Mouse (Mus musculus) lung, embryonic 14.5 days (tissue): Measurements from ENCODE around the gene F5. TPM values are rescaled to one million over a fixed set of nuclear protein-coding genes. Genes with fewer than 3 reads are reported as not detected.
"Not testable (repeated sequence)": the region's sequence is repeated elsewhere in the genome, so short reads cannot be mapped to it uniquely, and the experiment has no call there.

Experiments
- ATAC-seq: fragments of 200-750 bp; cut with Nextera tagmentation; 2 replicates; pipeline ENCODE4 v1.8.0; 2017; ENCODE audit warnings: mild to moderate bottlenecking, moderate TSS enrichment, moderate library complexity; ENCODE audit not compliant: insufficient read depth
- DNase-seq: peaks from one replicate; pipeline ENCODE4 v3.0.0-alpha.2; 2015
- H3K27ac ChIP-seq: fragments of 300-500 bp; sonication (generic); 2 replicates; pipeline ENCODE4 v1.5.1; 2014; ENCODE audit warnings: low read depth, mild to moderate bottlenecking, moderate library complexity
- H3K27me3 ChIP-seq: fragments of 300-500 bp; sonication (generic); 2 replicates; pipeline ENCODE4 v1.6.1; 2014; ENCODE audit warnings: low read length, control low read depth; ENCODE audit not compliant: insufficient read depth
- H3K36me3 ChIP-seq: fragments of 300-500 bp; sonication (generic); 2 replicates; pipeline ENCODE4 v1.6.1; 2014; ENCODE audit warnings: control low read depth; ENCODE audit not compliant: insufficient read depth
- H3K4me1 ChIP-seq: fragments of 300-500 bp; sonication (generic); 2 replicates; pipeline ENCODE4 v1.6.1; 2014; ENCODE audit warnings: antibody characterized with exemption, control low read depth; ENCODE audit not compliant: insufficient read depth
- H3K4me2 ChIP-seq: fragments of 300-500 bp; sonication (generic); 2 replicates; pipeline ENCODE4 v1.6.1; 2014; ENCODE audit warnings: mild to moderate bottlenecking
- H3K4me3 ChIP-seq: fragments of 300-500 bp; sonication (generic); 2 replicates; pipeline ENCODE4 v1.5.1; 2014; ENCODE audit warnings: low read depth, low read length
- H3K9ac ChIP-seq: fragments of 300-500 bp; sonication (generic); 2 replicates; pipeline ENCODE4 v1.6.1; 2014
- H3K9me3 ChIP-seq: fragments of 300-500 bp; sonication (generic); 2 replicates; pipeline ENCODE4 v1.6.1; 2016; ENCODE audit warnings: low read depth, low read length, control low read depth
- CTCF ChIP-seq: IDR thresholded peaks from 2 replicates; pipeline ENCODE4 v1.5.1; 2016; ENCODE audit warnings: antibody characterized with exemption, low read depth
- WGBS: fragments of 180-500 bp; shearing (Covaris S2); extraction: QIAGEN DNeasy Blood & Tissue Kit; methylation state at CpG from one replicate; pipeline ENCODE4 v1.1.7; 2014; 5-methylcytosine and 5-hydroxymethylcytosine counted together
- polyA plus RNA-seq: library from polyadenylated mRNA; unstranded; fragments of >200 nt; fragmentation: Nextera tagmentation; extraction: Ambion mirVana; gene quantifications from 2 replicates; pipeline ENCODE4 v1.2.1, GENCODE M21; 2014

F5 gene
- polyA plus RNA-seq, 1 experiment from 2014 or later, result 0.53 TPM

GRCm38 (mm10) chr1:164212686-164213085, 61.0 kb downstream of the F5 start:
- no peaks in the 10 kb centered on the region for H3K9me3 ChIP-seq
- H3K9ac ChIP-seq, result no peak overlapping the region
- no peaks in the 10 kb centered on the region for H3K36me3 ChIP-seq
- no peaks in the 10 kb centered on the region for H3K4me1 ChIP-seq
- TF ChIP-seq CTCF, result no peak
- no peaks in the 10 kb centered on the region for H3K27me3 ChIP-seq
- H3K4me2 ChIP-seq, result no peak overlapping the region
- DNase-seq, result no peak
- WGBS, result 73% methylated on average over 8 of the region's 8 CpGs
- ATAC-seq, result no peak
- no peak overlapping the region for H3K27ac ChIP-seq
- no peak overlapping the region for H3K4me3 ChIP-seq

GRCm38 (mm10) chr1:164214190-164214589, 62.6 kb downstream of the F5 start:
- Histone ChIP-seq H3K9me3 (no peaks in the 10 kb centered on the region), H3K4me2 (no peak overlapping the region), H3K4me3 (no peak overlapping the region), H3K27me3 (no peaks in the 10 kb centered on the region), H3K4me1 (no peaks in the 10 kb centered on the region), H3K36me3 (no peaks in the 10 kb centered on the region), H3K27ac (no peak overlapping the region), H3K9ac (no peak overlapping the region)
- DNase-seq (no peak), ATAC-seq (no peak)
- 48% methylated on average over 8 of the region's 8 CpGs for WGBS
- no peak for TF ChIP-seq CTCF

DNA sequence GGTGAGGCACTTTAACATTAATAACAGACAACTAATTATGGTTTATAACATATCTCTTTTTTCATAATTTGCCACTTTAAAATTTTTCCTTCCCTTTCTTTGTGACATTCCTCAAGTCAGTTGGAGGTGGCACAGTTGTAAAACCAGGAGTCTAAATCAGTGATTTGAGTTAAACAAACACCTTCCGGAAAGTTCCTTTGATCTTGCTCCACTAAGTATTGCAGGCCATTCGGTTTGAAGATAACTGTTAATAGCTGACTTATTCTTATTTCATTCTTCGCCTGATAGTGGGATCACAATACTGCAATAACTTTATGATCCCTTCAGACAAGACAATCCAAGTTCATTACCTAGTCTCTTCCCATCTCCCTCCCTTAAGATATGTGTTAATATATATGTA, 63.5 kb downstream of the F5 start:
- TF ChIP-seq CTCF, result no peak
- no peak overlapping the region for H3K4me3 ChIP-seq
- 32% methylated on average over 3 of the region's 3 CpGs for whole genome bisulfite sequencing
- H3K36me3 ChIP-seq, result no peaks in the 10 kb centered on the region
- H3K9me3 ChIP-seq, result no peaks in the 10 kb centered on the region
- no peak overlapping the region for H3K27ac ChIP-seq
- H3K27me3 ChIP-seq, result no peaks in the 10 kb centered on the region
- H3K4me2 ChIP-seq, result no peak overlapping the region
- no peaks in the 10 kb centered on the region for H3K4me1 ChIP-seq
- peak; percentile 9; the same call in 1 of the 2 replicates for ATAC-seq
- no peak overlapping the region for H3K9ac ChIP-seq
- DNase-seq, result no peak

DNA sequence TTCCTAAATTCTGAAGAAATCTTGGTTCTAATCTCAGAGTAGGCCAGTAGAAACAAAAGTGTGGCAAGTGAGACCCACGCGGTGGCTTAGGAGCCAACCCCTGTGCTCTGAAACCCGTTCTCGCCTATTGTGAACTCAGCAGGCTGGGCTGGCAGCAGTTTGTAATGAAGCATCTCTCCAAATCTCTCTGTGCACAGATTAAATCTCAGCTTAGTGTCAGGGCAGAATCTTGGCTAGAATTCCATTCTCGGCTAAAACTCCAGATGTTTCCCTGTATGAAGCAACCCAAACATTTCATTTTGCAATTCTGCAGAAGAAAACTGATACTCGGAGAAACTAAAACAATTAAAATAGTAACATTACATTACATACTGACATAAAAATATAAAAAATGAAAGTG, 63.9 kb downstream of the F5 start:
- no peak overlapping the region for H3K9ac ChIP-seq
- peak; percentile 76 for DNase-seq
- H3K36me3 ChIP-seq, result no peaks in the 10 kb centered on the region
- 42% methylated on average over 6 of the region's 6 CpGs for WGBS
- H3K4me1 ChIP-seq, result no peaks in the 10 kb centered on the region
- H3K9me3 ChIP-seq, result no peaks in the 10 kb centered on the region
- no peak overlapping the region for H3K4me3 ChIP-seq
- no peak overlapping the region for H3K27ac ChIP-seq
- H3K27me3 ChIP-seq, result no peaks in the 10 kb centered on the region
- no peak overlapping the region for H3K4me2 ChIP-seq
- ATAC-seq, result peak; percentile 63; the same call in 1 of the 2 replicates
- no peak for TF ChIP-seq CTCF

DNA sequence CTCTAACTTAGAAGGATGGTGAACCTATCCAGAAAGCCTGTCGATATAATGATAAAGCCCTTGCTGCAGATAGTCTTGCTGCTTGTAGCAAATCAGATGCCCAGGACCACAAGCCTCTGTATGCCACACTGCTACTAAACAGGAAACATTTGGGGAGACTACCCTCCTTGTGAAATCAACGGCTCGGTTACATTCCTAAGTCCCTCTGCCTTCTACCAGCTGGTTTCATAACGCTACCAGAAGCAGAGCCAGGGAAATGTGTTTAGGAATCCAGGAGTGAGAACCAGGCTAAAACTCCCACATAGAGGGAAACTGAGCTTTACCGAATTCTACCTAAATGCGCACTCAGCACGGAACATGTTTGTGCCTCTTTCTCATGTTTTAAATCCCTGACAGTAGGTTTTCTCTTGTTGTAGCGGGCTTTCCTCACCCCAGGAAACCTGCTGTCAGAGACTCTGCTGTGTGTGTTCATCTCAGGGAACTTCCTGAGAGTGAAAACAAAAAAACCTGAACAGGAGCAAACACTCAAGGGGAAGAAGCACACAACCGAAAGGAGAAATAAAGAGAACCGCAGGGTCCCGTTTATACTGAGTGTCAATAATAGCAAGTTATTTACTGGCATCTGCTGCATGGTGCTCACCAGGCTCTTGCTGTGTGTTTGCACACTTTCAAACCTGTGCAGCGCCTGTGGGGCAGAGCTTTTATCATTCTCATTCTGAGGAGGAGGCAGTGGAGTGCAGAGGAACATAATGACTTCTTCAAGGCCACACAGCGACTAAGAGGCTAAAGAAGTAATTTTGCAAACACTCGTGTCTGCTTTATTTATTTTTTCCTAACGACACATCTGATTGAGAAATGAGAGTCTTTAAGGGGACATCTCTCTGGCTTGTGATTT, 66.4 kb downstream of the F5 start:
- no peaks in the 10 kb centered on the region for H3K4me1 ChIP-seq
- no peaks in the 10 kb centered on the region; the same call in 1 of the 2 replicates for H3K27me3 ChIP-seq
- 0 out of 2 replicates have a peak overlapping the region, but pooled peaks have one; percentile 10 for H3K4me3 ChIP-seq
- H3K36me3 ChIP-seq, result no peaks in the 10 kb centered on the region
- no peak overlapping the region for H3K9ac ChIP-seq
- TF ChIP-seq CTCF, result no peak
- WGBS, result 22% methylated on average over 15 of the region's 15 CpGs
- peak; percentile 41 for DNase-seq
- ATAC-seq, result no peak
- no peaks in the 10 kb centered on the region for H3K9me3 ChIP-seq
- H3K4me2 ChIP-seq, result peak overlapping the region; percentile 35; the same call in 1 of the 2 replicates
- no peak overlapping the region for H3K27ac ChIP-seq

DNA sequence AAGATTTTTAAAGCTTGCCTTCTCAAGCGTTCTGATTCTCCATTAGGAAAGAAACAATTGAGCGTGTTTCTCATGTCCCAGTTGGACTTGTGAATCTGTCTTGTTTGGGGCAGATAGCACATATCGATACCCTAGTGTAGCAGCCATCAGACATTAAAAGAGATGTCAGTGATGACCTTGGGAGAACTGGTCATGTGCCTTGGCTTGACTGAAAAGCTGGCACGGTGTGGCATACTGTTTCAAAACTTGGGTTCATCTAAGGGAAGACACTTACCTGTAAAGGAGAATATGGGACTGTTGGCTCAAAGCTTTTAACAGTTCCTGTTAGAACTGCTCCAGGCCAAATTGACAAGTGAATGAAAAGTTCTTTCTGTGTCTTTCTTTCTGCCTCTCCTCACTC, 68.6 kb downstream of the F5 start:
- Histone ChIP-seq H3K27ac (no peak overlapping the region), H3K4me2 (no peak overlapping the region), H3K36me3 (no peaks in the 10 kb centered on the region), H3K27me3 (no peaks in the 10 kb centered on the region; the same call in 1 of the 2 replicates), H3K9ac (no peak overlapping the region), H3K4me3 (no peak overlapping the region), H3K4me1 (no peaks in the 10 kb centered on the region), H3K9me3 (no peaks in the 10 kb centered on the region)
- no peak for DNase-seq
- ATAC-seq, result no peak
- no peak for TF ChIP-seq CTCF
- WGBS, result 83% methylated on average over 4 of the region's 4 CpGs

- H3K27me3 ChIP-seq, result no peaks in the 10 kb centered on the region; the same call in 1 of the 2 replicates
- H3K9ac ChIP-seq, result no peak overlapping the region
- TF ChIP-seq CTCF, result no peak
- no peak overlapping the region for H3K4me2 ChIP-seq
- no peak overlapping the region for H3K4me3 ChIP-seq
- H3K4me1 ChIP-seq, result no peaks in the 10 kb centered on the region
- H3K9me3 ChIP-seq, result no peaks in the 10 kb centered on the region
- no peak overlapping the region for H3K27ac ChIP-seq
- H3K36me3 ChIP-seq, result no peaks in the 10 kb centered on the region
- DNase-seq (no peak), ATAC-seq (no peak)
These were observed 71.5 kb downstream of the F5 start for GRCm38 (mm10) chr1:164223089-164223488.

DNA sequence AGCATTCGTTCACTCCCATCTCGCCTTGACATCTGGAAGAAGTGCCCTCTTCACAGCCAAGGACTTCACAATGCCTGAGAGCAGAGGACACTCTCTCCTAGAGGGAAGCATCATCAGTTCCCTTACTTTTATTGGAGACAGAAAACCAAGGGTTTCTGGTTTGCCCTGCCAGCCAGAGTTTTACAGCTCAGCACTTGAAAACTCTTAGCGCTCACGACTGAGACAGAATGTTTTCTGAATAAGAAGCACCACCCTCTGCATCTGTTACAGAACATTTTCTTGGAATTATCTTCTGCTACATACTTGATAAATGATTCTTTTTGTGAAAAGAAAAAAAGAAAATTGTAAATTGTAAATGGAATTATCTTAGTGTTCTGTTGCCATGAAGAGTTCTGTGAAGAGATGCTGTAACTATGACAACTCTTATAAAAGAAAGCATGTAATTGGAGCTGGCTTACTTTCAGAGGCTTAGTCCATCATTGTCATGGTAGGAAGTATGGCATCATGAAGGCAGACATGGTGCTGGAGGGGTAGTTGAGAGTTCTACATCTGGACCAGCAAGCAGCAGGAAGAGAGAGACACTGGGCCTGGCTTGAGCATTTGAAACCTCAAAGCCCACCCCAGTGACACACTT, 80.4 kb downstream of the F5 start:
- H3K4me2 ChIP-seq, H3K36me3 ChIP-seq, DNase-seq, H3K4me1 ChIP-seq, ATAC-seq, H3K4me3 ChIP-seq, H3K9me3 ChIP-seq, H3K27ac ChIP-seq, H3K9ac ChIP-seq, H3K27me3 ChIP-seq: not testable (repeated sequence)
- 76% methylated on average over 2 of the region's 4 CpGs for WGBS
